Mouse (Mus musculus) olfactory bulb, adult 2 months (tissue): ENCODE data around the gene Wdr62. TPM values are rescaled to one million over a fixed set of nuclear protein-coding genes. Genes with fewer than 3 reads are reported as not detected.
A peak's percentile ranks its signal among the peaks of the same experiment; 100 is the strongest.

Experiments used
- H3K27ac ChIP-seq: fragments of 200-500 bp; 2 replicates; pipeline ENCODE4 v1.5.1; 2012; ENCODE audit warnings: low read depth, low read length; ENCODE audit not compliant: insufficient read depth
- H3K4me1 ChIP-seq: fragments of 200-500 bp; 2 replicates; pipeline ENCODE4 v1.6.1; 2012; ENCODE audit warnings: low read length; ENCODE audit not compliant: control insufficient read depth, insufficient read depth
- H3K4me3 ChIP-seq: fragments of 200-500 bp; 2 replicates; pipeline ENCODE4 v1.5.1; 2012; ENCODE audit warnings: mild to moderate bottlenecking, low read depth, low read length, moderate library complexity; ENCODE audit not compliant: insufficient read depth
- CTCF ChIP-seq: fragments of 200-500 bp; IDR thresholded peaks from 2 replicates; pipeline ENCODE4 v1.5.1; 2012; ENCODE audit warnings: low read depth, mild to moderate bottlenecking, low read length, moderate library complexity; ENCODE audit not compliant: insufficient read depth
- POLR2A ChIP-seq: fragments of 200-500 bp; IDR thresholded peaks from 2 replicates; pipeline ENCODE4 v1.6.1; 2012; ENCODE audit warnings: mild to moderate bottlenecking, low read depth, low read length, moderate library complexity; ENCODE audit not compliant: insufficient read depth
- WGBS: fragments of 180-500 bp; shearing (Covaris S2); methylation state at CpG from one replicate; pipeline ENCODE4 v1.1.7; 2018; 5-methylcytosine and 5-hydroxymethylcytosine counted together
- polyA plus RNA-seq: library from polyadenylated mRNA; stranded (reverse); fragments of >200 nt; gene quantifications from 2 replicates; pipeline ENCODE4 v1.2.4, GENCODE M21; 2012; ENCODE audit warnings: low replicate concordance; ENCODE audit not compliant: missing spikeins, insufficient read depth, insufficient read length

Gene Wdr62
- polyA plus RNA-seq, 1 experiment = not detected

- Histone ChIP-seq H3K4me1 (peaks cover 4% of the 10 kb centered on the region; the same call in 1 of the 2 replicates), H3K4me3 (peak within 1 kb of the TSS; percentile 94), H3K27ac (peak within 1 kb of the TSS; percentile 77)
- whole genome bisulfite sequencing = under 1% methylated on average over 63 of the region's 63 CpGs
- TF ChIP-seq POLR2A = no peak
- TF ChIP-seq CTCF = no peak
Measured at GRCm38 (mm10) chr7:30321539-30322284, 41.5 kb upstream of the Wdr62 start, which contains the start of gene E130208F15Rik. Gene E130208F15Rik (plus strand): TSS chr7:30321740.

GRCm38 (mm10) chr7:30320946-30321345 lies 40.7 kb upstream of the Wdr62 start:
- no peak overlapping the region for H3K27ac ChIP-seq

GRCm38 (mm10) chr7:30318142-30318541 lies 37.9 kb upstream of the Wdr62 start:
- H3K4me1 ChIP-seq = peaks cover 4% of the 10 kb centered on the region; the same call in 1 of the 2 replicates
- no peak for TF ChIP-seq POLR2A
- no peak for TF ChIP-seq CTCF
- 95% methylated on average over 3 of the region's 3 CpGs for WGBS
- no peak overlapping the region for H3K27ac ChIP-seq
- H3K4me3 ChIP-seq = no peak overlapping the region

More at GRCm38 (mm10) chr7:30320946-30321345, 40.7 kb upstream of the Wdr62 start:
- Histone ChIP-seq H3K4me3 (no peak overlapping the region), H3K4me1 (peaks cover 4% of the 10 kb centered on the region; the same call in 1 of the 2 replicates)
- 82% methylated on average over 2 of the region's 2 CpGs for WGBS
- TF ChIP-seq POLR2A (no peak), CTCF (no peak)

- WGBS = 78% methylated on average over 13 of the region's 13 CpGs
Measured at GRCm38 (mm10) chr7:30315559-30316529, 35.6 kb upstream of the Wdr62 start.

GRCm38 (mm10) chr7:30314721-30315155 lies 34.5 kb upstream of the Wdr62 start, which contains the start of gene Syne4:
Gene Syne4 (plus strand): TSS chr7:30314807.
- Histone ChIP-seq H3K4me3 (no peak within 1 kb of the TSS), H3K4me1 (peaks cover 4% of the 10 kb centered on the region), H3K27ac (no peak within 1 kb of the TSS)
- no peak for TF ChIP-seq POLR2A
- TF ChIP-seq CTCF = no peak
- WGBS = 32% methylated on average over 9 of the region's 9 CpGs

More at GRCm38 (mm10) chr7:30315559-30316529, 35.6 kb upstream of the Wdr62 start:
- Histone ChIP-seq H3K4me3 (no peak overlapping the region), H3K27ac (no peak overlapping the region), H3K4me1 (no peaks in the 10 kb centered on the region)
- TF ChIP-seq CTCF (no peak), POLR2A (no peak)

GRCm38 (mm10) chr7:30313666-30314320 lies 33.6 kb upstream of the Wdr62 start:
- TF ChIP-seq CTCF (no peak), POLR2A (no peak)
- Histone ChIP-seq H3K4me3 (no peak overlapping the region), H3K27ac (no peak overlapping the region), H3K4me1 (peaks cover 12% of the 10 kb centered on the region)
- WGBS = 61% methylated on average over 27 of the region's 27 CpGs

GRCm38 (mm10) chr7:30310136-30310535 lies 29.9 kb upstream of the Wdr62 start:
- Histone ChIP-seq H3K27ac (no peak overlapping the region), H3K4me3 (no peak overlapping the region), H3K4me1 (peaks cover 18% of the 10 kb centered on the region)
- no peak for TF ChIP-seq POLR2A
- TF ChIP-seq CTCF = no peak
- WGBS = 89% methylated on average over 12 of the region's 12 CpGs

GRCm38 (mm10) chr7:30309395-30310129 lies 29.3 kb upstream of the Wdr62 start:
- TF ChIP-seq CTCF = no peak
- no peak for TF ChIP-seq POLR2A

More at GRCm38 (mm10) chr7:30309395-30310129, 29.3 kb upstream of the Wdr62 start:
- Histone ChIP-seq H3K4me1 (peaks cover 18% of the 10 kb centered on the region), H3K27ac (no peak overlapping the region), H3K4me3 (peak overlapping the region; percentile 76)
- 62% methylated on average over 15 of the region's 15 CpGs for WGBS
